Mouse (Mus musculus) midbrain, embryonic 13.5 days (tissue): Measurements from ENCODE around the gene Pom121. TPM values are rescaled to one million over a fixed set of nuclear protein-coding genes. Genes with fewer than 3 reads are reported as not detected.

Source experiments
- ATAC-seq: fragments of 200-750 bp; cut with Nextera tagmentation; 2 replicates; pipeline ENCODE4 v1.8.0; 2017; ENCODE audit warnings: mild to moderate bottlenecking, moderate TSS enrichment, moderate library complexity
- H3K27ac ChIP-seq: fragments of 300-500 bp; sonication (generic); 2 replicates; pipeline ENCODE4 v1.5.1; 2015; ENCODE audit warnings: inconsistent platforms, mild to moderate bottlenecking, moderate library complexity
- H3K27me3 ChIP-seq: fragments of 300-500 bp; sonication (generic); 2 replicates; pipeline ENCODE4 v1.6.1; 2015; ENCODE audit warnings: mild to moderate bottlenecking, inconsistent platforms
- H3K36me3 ChIP-seq: fragments of 300-500 bp; sonication (generic); 2 replicates; pipeline ENCODE4 v1.6.1; 2015; ENCODE audit warnings: mild to moderate bottlenecking, inconsistent platforms
- H3K4me1 ChIP-seq: fragments of 300-500 bp; sonication (generic); replicated peaks from 2 replicates; pipeline ENCODE4 v1.6.1; 2015; ENCODE audit warnings: inconsistent platforms
- H3K4me2 ChIP-seq: fragments of 300-500 bp; sonication (generic); replicated peaks from 2 replicates; pipeline ENCODE4 v1.6.1; 2015; ENCODE audit warnings: moderate library complexity, mild to moderate bottlenecking, inconsistent platforms
- H3K4me3 ChIP-seq: fragments of 300-500 bp; sonication (generic); replicated peaks from 2 replicates; pipeline ENCODE4 v1.5.1; 2015; ENCODE audit warnings: mild to moderate bottlenecking, inconsistent platforms
- H3K9ac ChIP-seq: fragments of 300-500 bp; sonication (generic); replicated peaks from 2 replicates; pipeline ENCODE4 v1.6.1; 2015; ENCODE audit warnings: mild to moderate bottlenecking, inconsistent platforms
- H3K9me3 ChIP-seq: fragments of 300-500 bp; sonication (generic); 2 replicates; pipeline ENCODE4 v1.6.1; 2016; ENCODE audit warnings: mild to moderate bottlenecking, inconsistent platforms
- WGBS: fragments of 180-500 bp; shearing (Covaris S2); methylation state at CpG from one replicate; pipeline ENCODE4 v1.1.7; 2015; 5-methylcytosine and 5-hydroxymethylcytosine counted together
- microRNA-seq: library from miRNA; unstranded; fragments of <30 nt; microRNA quantifications from one replicate; pipeline ENCODE4, GENCODE M21; 2016
- polyA plus RNA-seq: library from polyadenylated mRNA; unstranded; fragments of >200 nt; fragmentation: Nextera tagmentation; extraction: Ambion mirVana; gene quantifications from 2 replicates; pipeline ENCODE4 v1.2.1, GENCODE M21; 2015

Pom121 gene
- polyA plus RNA-seq, 1 experiment from 2014 or later, result 15.2 TPM

- no peak overlapping the region for H3K4me3 ChIP-seq
- peaks cover 6% of the 10 kb centered on the region; the same call in 1 of the 2 replicates for H3K9me3 ChIP-seq
- H3K27ac ChIP-seq, result no peak overlapping the region
- H3K9ac ChIP-seq, result no peak overlapping the region
- no peaks in the 10 kb centered on the region for H3K36me3 ChIP-seq
- no peaks in the 10 kb centered on the region for H3K4me1 ChIP-seq
- H3K4me2 ChIP-seq, result no peak overlapping the region
- 82% methylated on average over 7 of the region's 7 CpGs for WGBS
- H3K27me3 ChIP-seq, result no peaks in the 10 kb centered on the region
- ATAC-seq, result no peak
Observed at GRCm38 (mm10) chr5:135345989-135346388, 48.4 kb downstream of the Pom121 start.

GRCm38 (mm10) chr5:135337575-135337974 is 56.8 kb downstream of the Pom121 start:
- no peak for ATAC-seq
- 63% methylated on average over 3 of the region's 3 CpGs for WGBS
- H3K4me2 ChIP-seq, result no peak overlapping the region
- H3K36me3 ChIP-seq, result no peaks in the 10 kb centered on the region
- no peak overlapping the region for H3K9ac ChIP-seq
- no peaks in the 10 kb centered on the region for H3K27me3 ChIP-seq
- no peaks in the 10 kb centered on the region for H3K9me3 ChIP-seq
- no peak overlapping the region for H3K27ac ChIP-seq
- no peak overlapping the region for H3K4me3 ChIP-seq
- no peaks in the 10 kb centered on the region for H3K4me1 ChIP-seq

- no peak for ATAC-seq
- no peak overlapping the region for H3K9ac ChIP-seq
- WGBS, result 90% methylated on average over 6 of the region's 6 CpGs
- no peak overlapping the region for H3K4me2 ChIP-seq
- no peaks in the 10 kb centered on the region for H3K36me3 ChIP-seq
- H3K27me3 ChIP-seq, result no peaks in the 10 kb centered on the region
- no peak overlapping the region for H3K27ac ChIP-seq
- H3K9me3 ChIP-seq, result no peaks in the 10 kb centered on the region
- H3K4me3 ChIP-seq, result no peak overlapping the region
- H3K4me1 ChIP-seq, result no peaks in the 10 kb centered on the region
Observed at GRCm38 (mm10) chr5:135331161-135331560, 63.2 kb downstream of the Pom121 start.

GRCm38 (mm10) chr5:135330201-135330600 is 64.1 kb downstream of the Pom121 start:
- 85% methylated on average over 5 of the region's 5 CpGs for WGBS
- no peak overlapping the region for H3K4me2 ChIP-seq
- H3K27me3 ChIP-seq, result no peaks in the 10 kb centered on the region
- H3K4me3 ChIP-seq, result no peak overlapping the region
- no peak overlapping the region for H3K9ac ChIP-seq
- H3K27ac ChIP-seq, result no peak overlapping the region
- no peaks in the 10 kb centered on the region for H3K36me3 ChIP-seq
- H3K9me3 ChIP-seq, result no peaks in the 10 kb centered on the region
- H3K4me1 ChIP-seq, result no peaks in the 10 kb centered on the region
- no peak for ATAC-seq

- H3K27me3 ChIP-seq, result no peaks in the 10 kb centered on the region
- 89% methylated on average over 4 of the region's 4 CpGs for WGBS
- no peak overlapping the region for H3K4me2 ChIP-seq
- H3K9me3 ChIP-seq, result no peaks in the 10 kb centered on the region
- no peak overlapping the region for H3K4me3 ChIP-seq
- H3K36me3 ChIP-seq, result no peaks in the 10 kb centered on the region
- H3K4me1 ChIP-seq, result no peaks in the 10 kb centered on the region
- H3K27ac ChIP-seq, result no peak overlapping the region
- no peak for ATAC-seq
- H3K9ac ChIP-seq, result no peak overlapping the region
Observed at GRCm38 (mm10) chr5:135329471-135329870, 64.9 kb downstream of the Pom121 start.

Small RNA genes within 50 kb of the gene (microRNA-seq; reads per million reads assigned to microRNA genes)
- not detected for gene Mir7033

Other genes with a start within 250 kb of the Pom121 start
- gene Tbl2, start 244.9 kb downstream of the Pom121 start, polyA plus RNA-seq, result 13.7 and 14.3 TPM in 2 replicates
- 49.6 and 51.2 TPM in 2 replicates for gene Bcl7b, start 226.3 kb downstream of the Pom121 start, polyA plus RNA-seq
- 40.0 and 44.3 TPM in 2 replicates for gene Baz1b, start 207.3 kb downstream of the Pom121 start, polyA plus RNA-seq
- gene Fzd9, start 143.3 kb downstream of the Pom121 start, polyA plus RNA-seq, result 11.3 and 12.2 TPM in 2 replicates
- gene Fkbp6, start 44.5 kb downstream of the Pom121 start, polyA plus RNA-seq, result 0.28 TPM in 1 of 2 replicates, not detected in the other
- gene Trim50, start 41.3 kb downstream of the Pom121 start, polyA plus RNA-seq, result 0.11 TPM in 1 of 2 replicates, not detected in the other
- gene Nsun5, start 24.6 kb downstream of the Pom121 start, polyA plus RNA-seq, result 30.8 and 33.9 TPM in 2 replicates
- gene Hip1, start 150.6 kb upstream of the Pom121 start, polyA plus RNA-seq, result 38.9 and 40.9 TPM in 2 replicates
- not detected in 2 replicates for gene Ccl26, start 169.0 kb upstream of the Pom121 start, polyA plus RNA-seq
- 2.0 and 3.7 TPM in 2 replicates for gene Ccl24, start 178.5 kb upstream of the Pom121 start, polyA plus RNA-seq
- 88.1 and 88.3 TPM in 2 replicates for gene Rhbdd2, start 238.1 kb upstream of the Pom121 start, polyA plus RNA-seq